Mouse (Mus musculus): ENCODE data around the gene Vamp1.
A peak's percentile ranks its signal among the peaks of the same experiment; 100 is the strongest.

Vamp1 gene

DNA sequence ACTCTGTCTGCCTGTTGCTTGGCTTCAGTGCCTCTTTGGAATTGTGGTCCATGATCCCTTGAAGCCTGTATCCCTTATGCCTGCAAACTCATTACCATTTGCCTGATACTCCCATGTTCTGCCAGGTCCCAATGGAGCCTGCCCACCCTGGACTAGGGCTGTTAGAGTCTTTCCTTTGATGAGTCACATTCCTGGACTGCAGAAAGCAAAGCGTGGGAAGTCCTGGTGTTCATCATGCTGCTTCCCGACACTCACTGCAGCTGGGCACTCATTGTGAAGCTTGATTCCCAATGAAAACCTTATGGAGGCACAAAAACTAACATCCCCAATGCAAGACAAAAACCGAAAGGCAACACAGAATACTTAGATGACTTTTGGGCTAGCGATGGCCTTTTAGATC, 76.0 kb downstream of the Vamp1 start:
- peak; percentile 34 for DNase-seq

GRCm38 (mm10) chr6:125292256-125292655, 76.9 kb downstream of the Vamp1 start:
- DNase-seq, result no peak

- DNase-seq, result no peak
Measured at GRCm38 (mm10) chr6:125294049-125294448, 78.7 kb downstream of the Vamp1 start.
